Mouse (Mus musculus): ENCODE results near the gene Psrc1. TPM values are rescaled to one million over a fixed set of nuclear protein-coding genes. Genes with fewer than 3 reads are reported as not detected.

The Psrc1 gene
- polyA plus RNA-seq, 1 experiment from 2014 or later: 35.7 TPM

DNA sequence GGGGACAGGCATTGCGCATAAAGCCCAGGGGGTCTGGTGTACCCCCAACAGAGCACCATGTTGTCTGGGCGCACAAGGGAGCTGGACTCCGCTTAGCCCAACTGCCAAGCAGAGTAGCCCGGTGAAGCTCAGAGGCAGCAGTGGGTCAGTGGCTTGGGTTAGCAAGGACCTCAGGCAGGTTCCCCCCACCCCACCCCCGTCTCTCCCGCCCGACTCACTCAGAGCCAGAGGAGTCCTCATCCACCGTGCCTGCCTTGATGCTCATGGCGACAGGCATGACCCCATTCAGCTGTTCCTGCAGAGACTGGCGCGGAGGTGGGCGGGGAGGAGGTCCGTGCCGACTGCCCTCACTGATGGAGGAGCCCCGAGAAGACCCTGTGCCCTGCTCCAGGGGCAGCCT is 9.2 kb downstream of the Psrc1 start:
- Histone ChIP-seq H3K4me1 (peaks cover 8% of the 10 kb centered on the region; the same call in 1 of the 2 replicates), H3K4me2 (replicated peaks) (no peak overlapping the region), H3K9me3 (no peaks in the 10 kb centered on the region), H3K27ac (no peak overlapping the region), H3K36me3 (peaks cover 67% of the 10 kb centered on the region), H3K9ac (peak overlapping the region; percentile 29; the same call in 1 of the 2 replicates), H3K27me3 (replicated peaks) (no peaks in the 10 kb centered on the region), H3K4me3 (no peak overlapping the region)
- no peak for ATAC-seq (ENCODE audit: low FRiP score, low read depth)
- 50% methylated on average over 15 of the region's 15 CpGs for WGBS

DNA sequence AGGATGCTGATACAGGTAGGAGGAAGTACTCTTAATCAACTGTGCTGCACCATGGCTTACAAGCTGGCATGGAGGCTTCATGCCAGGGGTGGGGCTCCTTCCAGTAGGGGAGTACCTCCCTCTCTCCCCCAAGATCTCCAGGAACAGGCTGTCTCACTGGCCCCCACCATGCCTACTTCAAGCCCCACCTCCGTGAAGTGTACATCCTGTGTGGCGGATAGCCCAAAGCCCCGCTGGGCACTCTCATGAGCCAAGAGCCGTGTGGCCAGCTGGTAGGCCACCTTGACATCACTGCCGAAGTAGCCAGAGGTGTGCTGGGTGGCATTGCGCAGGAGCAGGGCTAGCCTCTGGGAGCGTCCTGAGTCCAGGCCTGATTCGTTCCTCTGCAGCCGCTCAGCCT is 14.6 kb downstream of the Psrc1 start:
- Histone ChIP-seq H3K36me3 (peaks cover 98% of the 10 kb centered on the region), H3K9me3 (no peaks in the 10 kb centered on the region), H3K27ac (no peak overlapping the region), H3K4me3 (no peak overlapping the region), H3K4me1 (peaks cover 11% of the 10 kb centered on the region), H3K27me3 (replicated peaks) (no peaks in the 10 kb centered on the region), H3K9ac (no peak overlapping the region), H3K4me2 (replicated peaks) (no peak overlapping the region)
- 96% methylated on average over 9 of the region's 9 CpGs for WGBS
- no peak for ATAC-seq (ENCODE audit: low FRiP score, low read depth)

DNA sequence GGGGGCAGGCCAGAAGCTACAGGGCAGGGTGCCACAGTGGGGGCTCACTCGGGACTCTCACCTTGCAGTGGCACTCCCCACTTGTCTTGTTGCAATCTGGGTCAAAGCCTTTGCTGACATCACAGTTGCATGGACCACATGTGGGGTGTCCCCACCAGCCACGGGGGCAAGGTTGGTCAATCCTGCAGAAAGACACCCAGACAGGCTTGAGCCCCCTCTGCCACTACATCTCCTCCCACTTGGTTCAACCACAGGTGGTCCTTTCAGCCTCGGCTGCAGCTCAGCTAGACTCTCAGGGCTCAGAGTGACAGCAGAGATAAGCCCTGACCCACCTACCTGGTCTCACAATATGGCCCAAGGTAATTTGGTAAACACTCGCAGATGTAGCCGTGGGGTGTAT is 16.8 kb downstream of the Psrc1 start:
- H3K9me3 ChIP-seq: no peaks in the 10 kb centered on the region

DNA sequence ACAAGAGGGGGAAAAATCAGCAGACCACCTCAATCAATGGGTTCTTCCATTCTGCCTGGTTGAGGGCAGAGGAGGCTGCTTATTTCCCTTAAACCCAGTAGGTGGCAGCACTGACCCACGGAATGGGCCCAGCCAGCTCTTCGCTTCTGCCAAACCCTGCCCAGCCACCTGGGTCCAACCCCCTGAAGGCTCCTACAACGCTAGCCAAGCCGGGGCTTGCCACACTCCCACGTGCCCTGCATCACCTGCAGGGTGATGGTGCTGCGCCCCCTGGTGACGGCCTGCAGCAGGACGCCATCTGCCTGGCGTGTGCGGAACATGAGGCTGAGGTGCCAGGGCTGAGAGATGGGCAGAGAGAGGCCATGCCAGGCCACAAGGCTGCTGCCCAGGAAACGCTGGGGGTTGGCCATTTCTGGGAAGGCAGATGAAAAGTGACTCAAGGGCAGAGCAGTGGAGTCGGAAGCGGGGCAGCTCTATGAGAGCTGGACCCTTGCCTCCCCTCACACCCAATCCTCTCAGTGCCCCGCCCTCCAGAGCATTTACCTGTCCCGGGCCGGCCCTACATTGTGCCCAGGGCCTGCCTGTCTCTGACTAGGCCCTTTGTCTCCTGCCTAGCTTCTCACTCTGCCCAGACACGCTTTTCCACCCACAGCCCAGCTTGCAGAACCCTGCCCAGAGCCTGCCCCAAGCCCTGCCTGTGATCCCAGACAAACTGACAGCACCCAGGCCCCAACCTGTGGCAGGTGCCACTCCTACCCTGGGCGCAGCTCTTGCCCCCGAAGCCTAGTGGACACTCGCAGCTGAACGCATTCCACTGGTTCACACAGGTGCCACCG is 18.3 kb downstream of the Psrc1 start:
- Histone ChIP-seq H3K4me1 (peaks cover 37% of the 10 kb centered on the region), H3K4me3 (no peak overlapping the region; the same call in 1 of the 2 replicates), H3K9me3 (no peaks in the 10 kb centered on the region), H3K4me2 (replicated peaks) (peak overlapping the region; percentile 27; the same call in 1 of the 2 replicates), H3K27me3 (replicated peaks) (no peaks in the 10 kb centered on the region), H3K9ac (no peak overlapping the region), H3K36me3 (peaks cover 89% of the 10 kb centered on the region), H3K27ac (0 out of 2 replicates have a peak overlapping the region, but pooled peaks have one; percentile 27)
- 37% methylated on average over 22 of the region's 22 CpGs for WGBS
- peak; percentile 86 for ATAC-seq (ENCODE audit: low FRiP score, low read depth)

More for the DNA sequence above, 16.8 kb downstream of the Psrc1 start:
- Histone ChIP-seq H3K9ac (no peak overlapping the region), H3K4me3 (no peak overlapping the region), H3K36me3 (peaks cover 95% of the 10 kb centered on the region), H3K27ac (no peak overlapping the region), H3K4me2 (replicated peaks) (no peak overlapping the region), H3K27me3 (replicated peaks) (no peaks in the 10 kb centered on the region), H3K4me1 (peaks cover 22% of the 10 kb centered on the region)
- no peak for ATAC-seq (ENCODE audit: low FRiP score, low read depth)
- WGBS: 86% methylated on average over 5 of the region's 5 CpGs

DNA sequence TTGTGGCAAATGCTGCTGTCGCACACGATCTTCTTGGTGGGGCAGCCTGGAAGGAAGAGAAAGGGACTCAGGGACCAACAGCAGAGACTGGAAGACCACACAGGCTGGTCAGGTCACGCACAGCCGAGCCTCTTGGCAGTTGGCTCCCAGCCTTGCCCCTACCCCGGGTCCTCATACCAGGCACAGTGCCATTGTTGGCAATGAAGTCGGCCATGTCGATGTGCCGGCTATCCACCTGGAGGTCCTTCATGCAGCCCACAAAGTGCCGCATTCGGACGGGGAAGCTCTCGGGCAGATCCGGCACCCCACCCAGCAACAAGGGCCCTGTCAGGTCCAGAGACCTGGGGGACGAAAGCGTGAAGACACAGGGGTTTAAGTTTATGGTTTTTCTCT is 18.9 kb downstream of the Psrc1 start:
- ATAC-seq (ENCODE audit: low FRiP score, low read depth): no peak
- peaks cover 89% of the 10 kb centered on the region for H3K36me3 ChIP-seq
- no peaks in the 10 kb centered on the region for H3K27me3 ChIP-seq (replicated peaks)
- no peaks in the 10 kb centered on the region for H3K9me3 ChIP-seq
- WGBS: 88% methylated on average over 15 of the region's 15 CpGs
- 0 out of 2 replicates have a peak overlapping the region, but pooled peaks have one; percentile 27 for H3K27ac ChIP-seq
- no peak overlapping the region for H3K4me2 ChIP-seq (replicated peaks)
- peaks cover 39% of the 10 kb centered on the region for H3K4me1 ChIP-seq
- no peak overlapping the region for H3K9ac ChIP-seq
- no peak overlapping the region; the same call in 1 of the 2 replicates for H3K4me3 ChIP-seq

DNA sequence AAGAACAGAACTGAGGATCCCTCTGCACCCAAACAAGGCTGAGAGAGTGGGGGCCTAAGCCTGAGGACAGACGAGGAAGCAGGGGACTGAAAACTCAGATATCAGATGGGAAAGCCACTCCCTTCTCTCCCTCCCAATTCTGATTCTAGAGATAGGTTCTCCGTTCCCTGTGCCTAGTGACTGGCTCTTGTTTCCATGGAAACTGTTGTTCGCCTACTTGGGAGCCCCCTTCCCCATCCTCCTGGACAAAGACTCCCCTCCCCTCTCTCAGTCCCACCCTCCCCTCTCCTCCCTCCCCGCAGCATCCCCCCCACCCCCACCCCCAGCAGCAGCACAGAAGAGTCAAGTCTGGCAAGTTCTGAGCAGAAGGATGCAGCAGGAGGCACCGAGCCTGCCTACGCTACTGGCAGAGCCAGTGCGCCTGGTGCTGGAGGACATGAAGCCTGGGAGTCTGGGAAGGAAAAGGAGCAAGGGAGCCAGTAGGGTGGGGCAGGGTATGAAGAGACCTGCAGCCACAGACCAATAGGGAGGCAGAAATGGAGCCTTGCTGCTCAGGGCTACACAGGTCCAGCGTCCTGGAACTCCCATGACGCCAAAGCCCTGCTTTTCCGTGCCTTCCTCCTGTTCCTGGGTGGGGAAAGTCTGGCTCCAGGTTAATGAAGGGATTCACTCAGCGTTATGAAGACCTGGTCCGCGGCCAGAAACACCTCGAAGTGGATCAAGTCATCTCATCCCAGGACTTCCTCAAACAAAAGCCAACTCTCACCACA is 22.1 kb downstream of the Psrc1 start:
- H3K9me3 ChIP-seq: no peaks in the 10 kb centered on the region
- peaks cover 70% of the 10 kb centered on the region for H3K4me1 ChIP-seq
- no peaks in the 10 kb centered on the region for H3K27me3 ChIP-seq (replicated peaks)
- H3K36me3 ChIP-seq: peaks cover 80% of the 10 kb centered on the region
- peak; percentile 13; the same call in 1 of the 2 replicates for ATAC-seq (ENCODE audit: low FRiP score, low read depth)
- H3K4me2 ChIP-seq (replicated peaks): peak overlapping the region; percentile 39
- 0 out of 2 replicates have a peak overlapping the region, but pooled peaks have one; percentile 0 for H3K9ac ChIP-seq
- no peak overlapping the region for H3K4me3 ChIP-seq
- H3K27ac ChIP-seq: peak overlapping the region; percentile 38
- WGBS: 37% methylated on average over 14 of the region's 14 CpGs

DNA sequence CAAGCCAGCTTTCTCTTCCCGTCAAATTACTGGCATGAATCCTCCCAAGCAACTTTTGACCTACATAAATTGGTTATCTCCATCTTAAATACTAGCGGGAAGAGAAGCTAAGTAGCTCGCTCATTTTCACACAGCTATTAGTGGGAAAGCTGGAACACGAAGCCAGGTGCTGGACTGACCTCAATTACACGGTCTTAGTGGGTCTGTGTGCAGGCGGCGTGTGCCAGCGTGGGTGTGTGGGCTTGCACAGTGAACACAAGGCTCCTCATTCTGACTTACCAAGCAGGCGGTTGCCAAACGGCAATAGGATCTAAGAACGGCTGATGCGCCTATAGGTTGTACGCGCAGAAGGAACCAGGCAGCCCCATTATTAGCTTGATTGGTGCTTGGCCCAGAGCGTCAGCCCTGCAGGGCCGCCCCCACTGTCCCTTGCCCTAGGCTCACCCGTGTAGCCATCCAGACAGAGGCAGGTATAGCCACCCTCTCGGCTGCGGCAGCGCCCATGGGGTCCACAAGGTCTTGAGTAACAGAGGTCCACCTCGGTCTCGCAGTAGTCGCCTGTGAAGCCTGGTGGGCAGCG is 22.8 kb downstream of the Psrc1 start:
- 78% methylated on average over 24 of the region's 24 CpGs for WGBS
- H3K9ac ChIP-seq: peak overlapping the region; percentile 35; the same call in 1 of the 2 replicates
- peak overlapping the region; percentile 39 for H3K4me2 ChIP-seq (replicated peaks)
- no peaks in the 10 kb centered on the region for H3K27me3 ChIP-seq (replicated peaks)
- no peak overlapping the region for H3K4me3 ChIP-seq
- no peaks in the 10 kb centered on the region for H3K9me3 ChIP-seq
- H3K36me3 ChIP-seq: peaks cover 73% of the 10 kb centered on the region
- H3K4me1 ChIP-seq: peaks cover 76% of the 10 kb centered on the region
- no peak for ATAC-seq (ENCODE audit: low FRiP score, low read depth)
- H3K27ac ChIP-seq: peak overlapping the region; percentile 9; the same call in 1 of the 2 replicates

DNA sequence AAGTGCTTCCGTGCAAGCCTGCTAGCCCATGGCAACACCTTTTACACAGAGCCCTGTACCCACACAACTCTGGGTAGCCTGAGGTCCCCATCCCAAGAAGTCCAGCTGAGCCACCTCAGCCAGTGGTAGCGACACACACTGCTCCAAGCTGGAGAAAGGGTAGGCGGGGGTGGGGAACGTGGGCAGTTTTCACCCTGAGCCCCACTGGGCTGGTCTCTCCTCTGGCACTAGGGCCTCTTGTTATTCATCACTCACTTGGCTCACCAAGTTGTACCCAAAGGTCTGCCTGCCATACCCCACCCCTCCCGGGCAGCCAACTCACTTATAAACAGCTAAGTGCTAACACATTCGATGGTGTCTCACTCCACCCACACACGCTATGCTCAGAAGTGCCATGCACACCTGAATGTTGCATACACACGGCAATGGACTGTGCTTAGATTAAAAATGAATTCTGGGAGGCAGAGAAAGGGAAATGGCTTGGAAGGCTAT is 24.9 kb downstream of the Psrc1 start:
- peaks cover 83% of the 10 kb centered on the region for H3K4me1 ChIP-seq

DNA sequence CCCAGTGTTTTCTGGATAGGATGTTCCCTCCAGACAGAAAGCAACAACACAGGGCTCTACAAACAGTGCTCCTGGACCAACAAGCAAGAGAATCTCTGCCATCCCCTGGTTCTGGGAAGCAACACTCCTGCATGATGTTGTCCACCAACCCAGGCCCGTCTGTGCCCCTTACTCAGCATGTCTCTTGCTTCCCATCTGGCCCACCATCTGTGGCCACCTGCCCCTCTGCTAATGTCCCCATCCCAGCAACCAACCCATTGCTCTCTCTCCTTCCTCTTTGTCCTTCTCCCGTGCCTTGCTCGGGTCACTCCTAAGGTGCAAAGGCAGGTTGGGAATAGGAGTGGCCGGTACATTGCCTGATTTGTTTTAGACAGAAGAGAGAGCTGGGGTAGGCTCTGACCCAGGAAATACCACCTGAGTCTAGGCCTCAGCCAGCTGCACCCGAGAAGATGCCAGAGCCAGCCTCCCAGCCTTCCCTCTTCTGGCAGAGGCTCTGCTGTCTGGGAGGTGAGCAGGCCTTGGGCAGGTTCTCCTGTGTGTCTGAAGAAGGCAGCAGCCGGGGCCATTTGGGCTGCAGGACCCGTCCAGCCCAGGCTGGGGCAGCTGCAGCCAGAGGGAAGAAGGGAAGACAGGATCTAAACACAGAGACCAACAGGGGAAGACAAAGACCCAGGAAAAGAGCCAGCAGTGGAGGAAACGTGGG is 26.2 kb downstream of the Psrc1 start:
- peaks cover 75% of the 10 kb centered on the region for H3K36me3 ChIP-seq
- H3K9me3 ChIP-seq: peaks cover 8% of the 10 kb centered on the region
- WGBS: 19% methylated on average over 8 of the region's 8 CpGs
- peak overlapping the region; percentile 78 for H3K27ac ChIP-seq
- ATAC-seq (ENCODE audit: low FRiP score, low read depth): no peak
- H3K27me3 ChIP-seq (replicated peaks): no peaks in the 10 kb centered on the region
- H3K4me2 ChIP-seq (replicated peaks): peak overlapping the region; percentile 92
- peak overlapping the region; percentile 81 for H3K9ac ChIP-seq
- H3K4me3 ChIP-seq: peak overlapping the region; percentile 44
- H3K4me1 ChIP-seq: peaks cover 85% of the 10 kb centered on the region

More for the DNA sequence above, 24.9 kb downstream of the Psrc1 start:
- no peak for ATAC-seq (ENCODE audit: low FRiP score, low read depth)
- Histone ChIP-seq H3K27me3 (replicated peaks) (no peaks in the 10 kb centered on the region), H3K36me3 (peaks cover 75% of the 10 kb centered on the region), H3K4me3 (peak overlapping the region; percentile 7; the same call in 1 of the 2 replicates), H3K27ac (no peak overlapping the region), H3K4me2 (replicated peaks) (peak overlapping the region; percentile 92), H3K9ac (no peak overlapping the region), H3K9me3 (peaks cover 2% of the 10 kb centered on the region; the same call in 1 of the 2 replicates)
- WGBS: 92% methylated on average over 8 of the region's 8 CpGs

DNA sequence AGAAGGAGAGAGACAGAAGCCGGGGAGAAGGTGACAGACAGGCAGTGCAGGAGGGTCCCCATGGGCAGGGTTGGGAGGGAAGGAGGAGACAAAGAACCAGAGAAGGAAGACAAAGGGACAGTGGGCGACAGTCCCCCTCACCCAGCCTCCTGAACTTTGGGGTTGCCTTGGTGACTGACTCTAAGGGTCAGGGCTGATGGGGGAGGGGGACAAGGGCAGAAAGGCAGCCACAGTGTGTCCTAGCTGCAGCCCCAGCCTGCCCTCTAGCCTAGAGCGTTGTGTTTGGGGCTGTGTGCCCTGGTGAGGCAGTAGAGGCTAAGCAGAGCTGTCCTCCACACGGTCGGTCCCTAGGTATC is 26.7 kb downstream of the Psrc1 start:
- Histone ChIP-seq H3K27me3 (replicated peaks) (no peaks in the 10 kb centered on the region), H3K27ac (peak overlapping the region; percentile 78), H3K4me2 (replicated peaks) (peak overlapping the region; percentile 92), H3K36me3 (peaks cover 70% of the 10 kb centered on the region), H3K9ac (peak overlapping the region; percentile 81), H3K9me3 (peaks cover 8% of the 10 kb centered on the region), H3K4me1 (peaks cover 85% of the 10 kb centered on the region), H3K4me3 (peak overlapping the region; percentile 44)
- WGBS: 6% methylated on average over 5 of the region's 5 CpGs
- ATAC-seq (ENCODE audit: low FRiP score, low read depth): peak; percentile 39

DNA sequence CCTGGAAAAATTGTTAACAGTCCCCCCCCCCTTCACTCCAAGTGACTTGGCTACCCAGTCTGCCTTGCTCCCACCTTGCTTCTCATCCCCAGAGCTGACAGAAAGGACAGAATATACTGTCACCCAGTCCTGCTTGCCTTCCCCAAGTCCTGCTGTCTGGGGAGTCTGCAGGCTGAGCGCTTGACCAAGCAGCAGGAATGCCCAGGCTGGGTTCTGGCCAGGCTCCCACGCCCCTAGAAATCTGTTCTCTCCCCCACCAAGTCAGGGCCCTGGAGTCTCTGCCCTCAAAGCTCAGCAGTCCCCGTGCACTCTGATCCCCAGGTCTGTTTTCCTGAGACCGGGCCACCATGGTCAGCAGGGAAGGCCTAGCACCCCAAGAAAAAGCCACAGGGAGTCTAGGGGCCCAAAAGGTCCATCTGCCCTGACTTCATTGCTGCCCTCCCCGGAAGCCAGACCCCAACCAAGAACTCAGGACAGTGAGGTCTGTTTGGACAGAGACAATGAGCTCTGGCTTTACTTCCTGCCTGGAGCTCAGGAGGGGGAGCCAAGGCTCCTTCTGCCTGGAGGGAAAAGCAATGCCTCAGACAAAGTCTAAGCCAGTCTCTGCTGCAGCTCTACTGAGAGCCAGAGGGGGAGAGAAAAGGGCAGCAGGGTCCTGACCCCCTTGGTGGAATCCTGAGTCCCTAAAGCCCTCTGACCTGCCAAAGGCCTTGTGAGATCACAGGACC is 27.6 kb downstream of the Psrc1 start:
- Histone ChIP-seq H3K36me3 (peaks cover 68% of the 10 kb centered on the region), H3K4me1 (peaks cover 77% of the 10 kb centered on the region), H3K27me3 (replicated peaks) (no peaks in the 10 kb centered on the region), H3K9ac (peak overlapping the region; percentile 81), H3K4me2 (replicated peaks) (peak overlapping the region; percentile 92), H3K9me3 (peaks cover 8% of the 10 kb centered on the region), H3K27ac (peak overlapping the region; percentile 78), H3K4me3 (peak overlapping the region; percentile 44)
- no peak for ATAC-seq (ENCODE audit: low FRiP score, low read depth)
- 32% methylated on average over 5 of the region's 5 CpGs for WGBS

Measured in neural tube, embryonic 12.5 days (tissue).